Mouse (Mus musculus) kidney, postnatal 0 days (tissue): ENCODE results near the gene Znhit1. TPM values are rescaled to one million over a fixed set of nuclear protein-coding genes. Genes with fewer than 3 reads are reported as not detected.
A peak's percentile ranks its signal among the peaks of the same experiment; 100 is the strongest.

ENCODE experiments used
- ATAC-seq: fragments of 200-750 bp; cut with Nextera tagmentation; replicated peaks from 2 replicates; pipeline ENCODE4 v1.8.0; 2017; ENCODE audit warnings: low read depth, moderate number of reproducible peaks, moderate TSS enrichment, moderate library complexity; ENCODE audit not compliant: low FRiP score
- DNase-seq: peaks from one replicate; pipeline ENCODE4 v3.0.0-alpha.2; 2016; ENCODE audit warnings: low spot score
- H3K27ac ChIP-seq: fragments of 300-500 bp; sonication (generic); 2 replicates; pipeline ENCODE4 v1.5.1; 2014; ENCODE audit warnings: mild to moderate bottlenecking
- H3K27me3 ChIP-seq: fragments of 300-500 bp; sonication (generic); 2 replicates; pipeline ENCODE4 v1.6.1; 2014; ENCODE audit warnings: low read length, mixed read lengths; ENCODE audit not compliant: insufficient read depth
- H3K36me3 ChIP-seq: fragments of 300-500 bp; sonication (generic); 2 replicates; pipeline ENCODE4 v1.6.1; 2014; ENCODE audit warnings: low read length, mixed read lengths; ENCODE audit not compliant: insufficient read depth
- H3K4me1 ChIP-seq: fragments of 300-500 bp; sonication (generic); replicated peaks from 2 replicates; pipeline ENCODE4 v1.6.1; 2014; ENCODE audit warnings: antibody characterized with exemption, low read length, mixed read lengths; ENCODE audit not compliant: insufficient read depth
- H3K4me2 ChIP-seq: fragments of 300-500 bp; sonication (generic); 2 replicates; pipeline ENCODE4 v1.6.1; 2014; ENCODE audit warnings: mild to moderate bottlenecking, low read length, moderate library complexity, mixed read lengths
- H3K4me3 ChIP-seq: fragments of 300-500 bp; sonication (generic); replicated peaks from 2 replicates; pipeline ENCODE4 v1.5.1; 2014; ENCODE audit warnings: low read depth, low read length
- H3K9ac ChIP-seq: fragments of 300-500 bp; sonication (generic); 2 replicates; pipeline ENCODE4 v1.6.1; 2014; ENCODE audit warnings: low read depth, low read length
- H3K9me3 ChIP-seq: fragments of 300-500 bp; sonication (generic); replicated peaks from 2 replicates; pipeline ENCODE4 v1.6.1; 2016; ENCODE audit warnings: low read length, inconsistent platforms, mixed read lengths
- CTCF ChIP-seq: IDR thresholded peaks from 2 replicates; pipeline ENCODE4 v1.5.1; 2016; ENCODE audit warnings: antibody characterized with exemption, low read depth, mild to moderate bottlenecking, moderate library complexity
- WGBS: fragments of 180-500 bp; shearing (Covaris S2); extraction: QIAGEN DNeasy Blood & Tissue Kit; methylation state at CpG from one replicate; pipeline ENCODE4 v1.1.7; 2014; 5-methylcytosine and 5-hydroxymethylcytosine counted together
- polyA plus RNA-seq: library from polyadenylated mRNA; unstranded; fragments of >200 nt; fragmentation: Nextera tagmentation; extraction: Ambion mirVana; gene quantifications from 2 replicates; pipeline ENCODE4 v1.2.1, GENCODE M21; 2015

The Znhit1 gene
- polyA plus RNA-seq, 1 experiment from 2014 or later = 91.1 TPM

DNA sequence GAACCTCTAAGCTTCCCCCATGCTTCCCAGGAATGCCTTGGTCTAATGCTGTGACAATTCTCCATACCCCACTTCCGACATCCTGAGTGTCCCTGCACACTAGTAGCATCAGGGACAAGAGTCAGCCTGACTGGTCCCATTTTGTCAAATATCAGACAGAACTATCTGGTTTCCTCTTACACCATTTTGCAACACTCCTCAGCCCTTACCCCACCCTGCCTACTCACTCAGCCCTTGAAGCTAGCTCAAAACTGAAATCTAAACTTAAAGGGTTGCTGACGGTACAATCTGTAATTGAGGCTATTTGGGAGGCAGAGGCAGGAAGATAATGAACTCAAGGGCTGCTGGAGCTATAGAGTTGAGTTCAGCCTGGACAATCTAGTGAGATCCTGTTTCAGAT lies 8.1 kb downstream of the Znhit1 start:
- no peaks in the 10 kb centered on the region for H3K9me3 ChIP-seq
- H3K27ac ChIP-seq = no peak overlapping the region
- no peak overlapping the region for H3K4me2 ChIP-seq
- ATAC-seq = no peak
- H3K27me3 ChIP-seq = no peaks in the 10 kb centered on the region
- 82% methylated on average over 2 of the region's 2 CpGs for WGBS
- no peak for DNase-seq
- 0 out of 2 replicates have a peak, but pooled peaks cover 6% of the 10 kb centered on the region for H3K36me3 ChIP-seq
- H3K4me1 ChIP-seq = no peaks in the 10 kb centered on the region
- no peak overlapping the region for H3K4me3 ChIP-seq
- no peak for TF ChIP-seq CTCF
- H3K9ac ChIP-seq = no peak overlapping the region

DNA sequence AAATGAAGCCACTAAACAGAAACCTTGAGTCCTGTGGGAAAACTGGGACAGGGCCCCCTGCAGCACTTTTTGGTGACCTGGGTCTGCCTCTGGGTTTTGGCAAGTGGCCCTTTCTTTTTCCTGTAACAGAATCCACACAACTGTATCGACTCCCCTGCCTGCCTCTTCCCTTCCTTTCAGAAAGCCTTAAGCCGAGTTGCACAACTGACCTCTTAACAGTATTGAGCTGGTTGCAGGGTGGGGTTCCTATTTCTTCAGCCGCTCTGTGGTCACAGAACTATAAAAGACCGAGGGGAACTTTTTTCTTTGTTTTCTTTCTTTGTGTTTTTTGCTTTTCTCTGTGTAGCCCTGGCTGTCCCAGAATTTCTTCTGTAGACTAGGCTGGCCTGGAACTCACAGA lies 10.1 kb downstream of the Znhit1 start:
- WGBS = 48% methylated on average over 4 of the region's 4 CpGs
- H3K9ac ChIP-seq = no peak overlapping the region

DNA sequence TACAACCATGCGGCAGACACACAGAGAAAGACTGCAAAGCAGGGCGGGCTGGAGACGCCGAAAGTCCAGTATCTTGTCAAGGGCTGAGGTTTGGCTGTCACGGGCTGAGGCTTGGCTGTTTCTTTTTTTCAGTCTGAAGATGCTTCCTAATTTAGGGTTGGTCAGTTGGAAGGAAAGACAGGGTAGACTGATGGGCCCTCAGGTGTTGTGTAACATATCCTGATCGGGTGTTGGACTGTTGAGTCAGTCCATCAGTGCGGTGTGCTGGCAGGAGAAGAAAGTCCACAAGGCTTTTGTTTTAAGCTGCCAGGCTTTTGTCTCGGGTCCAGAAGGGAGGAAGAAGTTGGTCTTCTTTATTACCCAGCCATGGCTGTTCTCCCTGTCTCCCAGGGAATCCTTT lies 14.2 kb downstream of the Znhit1 start:
- no peak for TF ChIP-seq CTCF
- Histone ChIP-seq H3K4me3 (no peak overlapping the region), H3K27ac (no peak overlapping the region), H3K9me3 (no peaks in the 10 kb centered on the region), H3K4me2 (no peak overlapping the region), H3K9ac (no peak overlapping the region), H3K27me3 (no peaks in the 10 kb centered on the region), H3K4me1 (no peaks in the 10 kb centered on the region; the same call in 1 of the 2 replicates), H3K36me3 (no peaks in the 10 kb centered on the region)
- no peak for DNase-seq
- 63% methylated on average over 8 of the region's 8 CpGs for WGBS
- ATAC-seq = no peak

More for the DNA sequence above, 10.1 kb downstream of the Znhit1 start:
- no peaks in the 10 kb centered on the region for H3K9me3 ChIP-seq
- no peak for DNase-seq
- H3K4me3 ChIP-seq = no peak overlapping the region
- no peak for TF ChIP-seq CTCF
- H3K27ac ChIP-seq = no peak overlapping the region
- no peaks in the 10 kb centered on the region for H3K27me3 ChIP-seq
- H3K4me2 ChIP-seq = no peak overlapping the region
- 0 out of 2 replicates have a peak, but pooled peaks cover 6% of the 10 kb centered on the region for H3K36me3 ChIP-seq
- no peak for ATAC-seq
- no peaks in the 10 kb centered on the region; the same call in 1 of the 2 replicates for H3K4me1 ChIP-seq

DNA sequence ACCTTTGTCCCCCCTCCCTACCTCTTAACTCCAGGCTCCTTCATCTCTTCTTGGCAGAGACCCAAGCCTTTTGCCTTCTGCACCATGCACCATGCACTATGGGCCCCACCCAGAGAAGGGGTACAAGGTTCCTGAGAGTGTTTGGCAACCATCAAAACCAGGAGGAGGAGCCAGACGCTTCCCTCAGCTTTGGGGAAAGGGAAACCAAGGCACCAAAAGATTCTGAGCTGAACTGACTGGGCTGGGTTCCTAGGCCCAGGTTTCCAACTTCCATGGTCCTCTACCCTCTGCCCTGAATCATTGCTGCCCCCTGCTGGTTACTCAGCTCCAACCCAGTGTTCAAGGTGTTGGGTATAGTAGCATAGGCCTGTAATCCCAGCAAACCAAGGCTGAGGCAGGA lies 17.1 kb downstream of the Znhit1 start:
- ATAC-seq (no peak), DNase-seq (peak; percentile 75)
- 65% methylated on average over 1 of the region's 1 CpGs for WGBS

DNA sequence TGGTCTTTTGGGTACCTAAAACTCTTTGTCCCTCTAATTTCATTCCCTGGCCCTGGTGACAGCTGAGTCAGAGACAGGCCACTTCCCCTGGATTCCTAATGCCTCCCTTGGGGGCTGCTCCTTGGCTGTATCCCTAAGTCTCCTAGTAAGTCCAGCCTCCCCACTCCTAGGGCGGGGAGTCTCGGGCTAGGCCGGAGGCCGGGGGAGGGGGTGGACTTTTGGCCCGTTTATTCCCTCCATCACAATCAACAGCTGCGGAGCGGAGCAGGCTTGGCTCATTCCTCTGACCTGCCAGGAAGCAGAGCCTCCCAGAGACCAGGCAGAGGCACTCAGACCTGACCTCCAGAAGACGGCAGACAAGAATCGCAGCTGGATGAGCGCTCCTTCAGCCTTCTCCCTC lies 20.2 kb downstream of the Znhit1 start:
- peak; percentile 89 for DNase-seq
- Histone ChIP-seq H3K4me3 (peak overlapping the region; percentile 14; the same call in 1 of the 2 replicates), H3K9ac (peak overlapping the region; percentile 23; the same call in 1 of the 2 replicates), H3K4me1 (peaks cover 31% of the 10 kb centered on the region), H3K4me2 (peak overlapping the region; percentile 35), H3K36me3 (peaks cover 24% of the 10 kb centered on the region), H3K9me3 (no peaks in the 10 kb centered on the region), H3K27ac (peak overlapping the region; percentile 84), H3K27me3 (no peaks in the 10 kb centered on the region)
- ATAC-seq = peak; percentile 22; the same call in 1 of the 2 replicates
- 31% methylated on average over 10 of the region's 10 CpGs for WGBS
- TF ChIP-seq CTCF = no peak

More for the DNA sequence above, 17.1 kb downstream of the Znhit1 start:
- peak; percentile 92 for TF ChIP-seq CTCF
- Histone ChIP-seq H3K4me1 (peaks cover 17% of the 10 kb centered on the region), H3K9ac (no peak overlapping the region), H3K27ac (no peak overlapping the region), H3K36me3 (peaks cover 3% of the 10 kb centered on the region; the same call in 1 of the 2 replicates), H3K9me3 (no peaks in the 10 kb centered on the region), H3K4me2 (no peak overlapping the region), H3K4me3 (no peak overlapping the region), H3K27me3 (no peaks in the 10 kb centered on the region)

DNA sequence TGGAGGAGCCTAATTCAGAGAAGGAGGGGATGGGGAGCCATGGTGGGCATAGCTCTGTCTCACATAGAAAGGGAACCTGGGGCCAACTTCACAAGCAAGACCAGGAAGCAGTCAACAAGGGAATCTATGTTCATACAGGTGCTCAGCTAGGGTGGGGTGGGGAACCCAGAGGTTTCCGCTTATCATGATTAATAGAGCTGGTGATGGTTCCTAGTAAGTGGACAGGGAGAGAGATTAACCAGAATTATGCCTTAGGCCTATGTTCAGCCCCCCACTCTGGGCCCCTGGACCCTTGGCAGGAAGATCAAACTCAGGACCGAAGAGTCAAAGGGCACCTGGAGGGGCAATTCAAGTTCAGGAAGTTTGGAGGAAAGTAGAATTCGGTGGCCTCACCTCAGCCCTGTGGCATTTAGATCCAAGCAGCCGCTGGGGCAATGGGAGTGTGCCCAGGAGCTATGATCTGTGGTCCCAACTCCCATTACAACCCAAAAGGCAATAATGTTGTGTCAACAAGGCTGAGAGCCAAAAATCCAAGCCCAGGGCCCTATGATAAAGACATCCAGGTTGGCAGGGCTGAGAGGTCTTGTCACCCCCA lies 20.9 kb downstream of the Znhit1 start:
- no peak overlapping the region for H3K9ac ChIP-seq
- peak overlapping the region; percentile 0 for H3K4me2 ChIP-seq
- WGBS = 77% methylated on average over 4 of the region's 4 CpGs
- no peaks in the 10 kb centered on the region for H3K9me3 ChIP-seq
- ATAC-seq (no peak), DNase-seq (no peak)
- no peaks in the 10 kb centered on the region for H3K27me3 ChIP-seq
- peaks cover 24% of the 10 kb centered on the region for H3K36me3 ChIP-seq
- peak overlapping the region; percentile 84 for H3K27ac ChIP-seq
- peaks cover 31% of the 10 kb centered on the region for H3K4me1 ChIP-seq
- no peak for TF ChIP-seq CTCF
- no peak overlapping the region for H3K4me3 ChIP-seq
